Mouse (Mus musculus) heart, postnatal 0 days (tissue): Measurements from ENCODE around the gene Cdh5.

Source experiments
- CTCF ChIP-seq: IDR thresholded peaks from 2 replicates; pipeline ENCODE4 v1.5.1; 2016; ENCODE audit warnings: antibody characterized with exemption, control low read depth, low read depth
- EP300 ChIP-seq: IDR thresholded peaks from 2 replicates; pipeline ENCODE4 v1.6.1; 2016; ENCODE audit warnings: antibody characterized with exemption, low read depth

- TF ChIP-seq CTCF (no peak), EP300 (no peak)
Observed at GRCm38 (mm10) chr8:104061048-104061988, 40.1 kb upstream of the Cdh5 start.
